Mouse (Mus musculus): ENCODE measurements around the gene Ptges.

Ptges gene

DNA sequence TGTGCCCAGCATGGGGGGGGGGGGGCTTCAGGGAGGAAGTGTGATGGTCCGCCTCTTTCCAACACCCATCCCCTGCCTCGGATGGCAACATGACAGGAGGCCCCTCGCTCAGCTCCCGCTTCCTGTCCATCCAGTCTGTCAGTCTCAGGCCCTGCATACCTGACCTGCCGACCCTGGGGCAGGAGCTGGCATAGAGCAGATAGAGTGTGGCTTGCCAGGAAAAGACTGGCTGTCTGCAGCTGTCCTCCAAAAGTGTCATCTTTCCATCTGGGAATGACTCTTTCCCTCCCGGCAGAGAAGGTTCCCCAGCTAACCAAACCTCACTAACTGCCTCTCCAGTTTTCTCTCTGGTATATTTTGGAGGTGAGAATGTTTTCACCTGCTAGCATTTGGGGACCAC, 79.1 kb downstream of the Ptges start:
- DNase-seq (ENCODE audit: low spot score in 2 of 2): no peak

DNA sequence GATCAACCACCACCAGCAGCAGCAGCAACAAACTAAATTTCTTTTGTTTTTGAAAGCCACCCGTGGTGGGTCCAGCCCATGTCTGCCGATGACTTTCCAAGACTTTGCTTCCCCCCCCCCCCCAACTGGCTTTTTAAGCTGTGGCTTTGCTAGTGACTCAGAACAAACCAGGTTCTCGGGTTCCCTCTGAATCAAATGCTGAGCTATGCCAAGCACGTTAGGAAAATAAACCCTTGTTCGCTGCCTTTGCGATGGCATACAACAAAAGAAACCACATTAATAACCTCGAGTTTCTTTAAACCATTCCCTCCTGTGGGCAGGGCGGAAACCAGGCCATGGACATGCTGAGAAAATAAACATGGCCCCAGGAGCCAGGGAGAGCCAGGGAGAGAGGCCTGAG, 81.5 kb downstream of the Ptges start:
- DNase-seq (ENCODE audit: low spot score in 2 of 2): no peak

DNA sequence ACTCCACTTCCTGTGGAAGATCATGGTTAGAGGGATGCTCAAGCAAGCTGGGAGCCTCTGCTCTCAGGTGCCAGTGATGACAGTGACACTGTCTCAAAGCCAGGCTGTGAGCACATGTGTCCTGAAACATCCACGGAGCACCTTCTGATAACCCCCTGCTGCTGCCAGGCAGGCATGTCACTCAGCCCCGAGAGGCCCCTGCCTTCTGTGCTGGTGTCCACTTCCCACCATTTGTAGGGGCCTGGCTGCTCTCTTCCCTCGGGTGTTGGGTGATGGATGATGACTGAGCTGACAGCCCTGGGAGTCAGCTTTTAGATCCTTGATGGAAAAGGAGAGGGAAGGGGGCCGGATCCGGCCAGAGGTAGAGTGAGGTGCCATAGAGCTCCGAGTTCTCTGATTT, 82.9 kb downstream of the Ptges start:
- DNase-seq (ENCODE audit: low spot score in 2 of 2): no peak

DNA sequence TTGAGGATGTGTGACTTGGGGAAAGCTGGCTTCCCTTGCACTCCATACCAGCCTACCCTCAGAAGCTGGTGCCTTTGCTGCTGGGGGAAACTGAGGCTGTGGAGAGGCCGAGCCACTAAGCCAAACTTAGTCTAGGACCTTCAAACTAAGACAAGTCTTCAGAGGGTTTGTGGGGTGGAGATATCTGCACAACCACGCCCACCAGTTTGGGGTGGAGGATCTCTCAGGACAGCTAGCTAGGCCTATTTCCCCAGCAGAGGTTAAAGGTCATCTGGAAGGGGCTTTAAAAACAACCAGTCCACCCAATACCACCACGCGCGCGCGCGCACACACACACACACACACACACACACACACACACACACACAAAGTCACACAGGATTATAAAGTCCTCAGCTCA, 83.4 kb downstream of the Ptges start:
- DNase-seq (ENCODE audit: low spot score in 2 of 2): no peak

DNA sequence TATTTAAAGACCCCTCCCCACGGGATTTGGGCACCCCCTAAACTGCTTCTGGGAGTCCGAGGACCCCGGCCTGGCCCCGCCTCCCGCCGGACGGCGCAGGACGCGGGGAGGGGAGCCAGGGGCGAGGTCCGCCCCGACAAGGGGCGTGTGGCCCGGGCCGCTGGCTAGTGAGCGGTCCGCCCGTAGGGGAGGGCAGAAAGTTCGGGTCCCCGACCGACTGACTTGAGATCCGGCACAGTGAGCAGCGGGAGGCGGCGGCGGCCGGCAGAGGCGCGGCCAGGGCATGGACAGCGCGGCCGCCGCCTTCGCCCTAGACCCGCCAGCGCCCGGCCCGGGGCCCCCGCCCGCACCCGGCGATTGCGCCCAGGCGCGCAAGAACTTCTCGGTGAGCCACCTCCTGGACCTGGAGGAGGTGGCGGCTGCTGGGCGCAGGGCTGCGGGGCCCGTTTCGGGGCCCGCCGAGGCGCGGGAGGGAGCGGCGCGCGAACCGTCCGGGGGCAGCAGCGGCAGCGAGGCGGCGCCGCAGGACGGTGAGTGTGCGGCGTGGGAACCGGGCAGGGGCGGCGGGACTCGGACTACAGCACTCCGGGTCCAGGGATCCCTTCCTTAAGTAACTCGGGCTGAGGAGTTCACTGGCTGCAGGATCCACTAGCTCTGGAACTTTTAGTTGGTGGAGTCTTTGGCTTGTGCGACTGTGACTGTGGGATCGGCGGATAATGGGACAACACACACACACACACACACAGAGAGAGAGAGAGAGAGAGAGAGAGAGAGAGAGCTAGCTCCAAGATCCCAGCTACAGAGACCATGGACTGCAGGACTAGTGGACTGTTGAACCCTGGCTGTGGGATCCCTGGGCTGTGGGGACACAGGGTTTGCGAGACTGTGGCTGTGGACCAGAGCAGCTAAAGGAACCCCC, 84.3 kb downstream of the Ptges start:
- no peak for DNase-seq (ENCODE audit: low spot score in 2 of 2)

DNA sequence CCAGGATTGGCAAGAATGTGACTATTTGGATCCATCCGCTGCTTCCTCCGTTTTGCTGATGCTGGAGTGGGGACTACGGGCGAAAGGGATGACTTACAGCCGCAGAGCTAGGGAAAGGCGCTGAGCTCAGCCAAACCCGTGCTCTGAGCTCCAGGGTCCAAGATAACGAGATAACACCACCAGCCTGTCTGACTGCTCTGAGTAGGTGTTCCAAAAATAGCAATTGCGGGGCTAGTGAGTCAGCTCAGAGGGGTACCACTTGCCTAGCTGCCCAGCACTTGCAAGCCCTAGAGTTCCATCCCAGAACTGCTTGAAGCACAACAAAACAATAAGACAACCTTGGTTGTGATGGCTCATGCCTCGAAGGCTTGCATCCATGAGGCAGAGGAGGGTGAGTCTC, 87.0 kb downstream of the Ptges start:
- DNase-seq (ENCODE audit: low spot score in 2 of 2): no peak
